Mouse (Mus musculus) cerebellum, adult 2 months (tissue): ENCODE results near the gene Nptx1. TPM values are rescaled to one million over a fixed set of nuclear protein-coding genes. Genes with fewer than 3 reads are reported as not detected.

Experiments used
- DNase-seq, 2 experiments: peaks; one replicate each; pipeline ENCODE4 v3.0.0; 2021
- H3K27ac ChIP-seq: fragments of 200-500 bp; 2 replicates; pipeline ENCODE4 v1.5.1; 2012; ENCODE audit warnings: low read length, control low read depth, inconsistent platforms; ENCODE audit not compliant: insufficient read depth
- H3K27me3 ChIP-seq: fragments of 200-500 bp; 2 replicates; pipeline ENCODE4 v1.6.1; 2012; ENCODE audit warnings: inconsistent platforms, mild to moderate bottlenecking, low read length, moderate library complexity; ENCODE audit not compliant: control insufficient read depth, insufficient read depth
- H3K4me1 ChIP-seq: fragments of 200-500 bp; 2 replicates; pipeline ENCODE4 v1.6.1; 2011; ENCODE audit warnings: low read length; ENCODE audit not compliant: control insufficient read depth, insufficient read depth
- H3K4me3 ChIP-seq: fragments of 200-500 bp; replicated peaks from 2 replicates; pipeline ENCODE3; 2011; ENCODE audit warnings: mild to moderate bottlenecking, low read depth, low read length, control low read depth; ENCODE audit not compliant: insufficient read depth
- CTCF ChIP-seq: fragments of 200-500 bp; IDR thresholded peaks from 2 replicates; pipeline ENCODE4 v1.5.1; 2011; ENCODE audit warnings: low read depth, mild to moderate bottlenecking, control low read depth, low read length, moderate library complexity, borderline replicate concordance; ENCODE audit not compliant: insufficient read depth
- POLR2A ChIP-seq: fragments of 200-500 bp; IDR thresholded peaks from 2 replicates; pipeline ENCODE4 v1.6.1; 2011; ENCODE audit warnings: low read length, control low read depth, borderline replicate concordance; ENCODE audit not compliant: insufficient read depth
- WGBS: fragments of 180-500 bp; shearing (Covaris S2); methylation state at CpG from one replicate; pipeline ENCODE4 v1.1.7; 2018; 5-methylcytosine and 5-hydroxymethylcytosine counted together
- polyA plus RNA-seq: library from polyadenylated mRNA; depleted of rRNA; stranded (reverse); fragments of >200 nt; gene quantifications from 2 replicates; pipeline ENCODE4 v1.2.3, GENCODE M21; 2012; rRNA removed

Gene Nptx1
- 200 and 249 TPM in 2 replicates for polyA plus RNA-seq

DNA sequence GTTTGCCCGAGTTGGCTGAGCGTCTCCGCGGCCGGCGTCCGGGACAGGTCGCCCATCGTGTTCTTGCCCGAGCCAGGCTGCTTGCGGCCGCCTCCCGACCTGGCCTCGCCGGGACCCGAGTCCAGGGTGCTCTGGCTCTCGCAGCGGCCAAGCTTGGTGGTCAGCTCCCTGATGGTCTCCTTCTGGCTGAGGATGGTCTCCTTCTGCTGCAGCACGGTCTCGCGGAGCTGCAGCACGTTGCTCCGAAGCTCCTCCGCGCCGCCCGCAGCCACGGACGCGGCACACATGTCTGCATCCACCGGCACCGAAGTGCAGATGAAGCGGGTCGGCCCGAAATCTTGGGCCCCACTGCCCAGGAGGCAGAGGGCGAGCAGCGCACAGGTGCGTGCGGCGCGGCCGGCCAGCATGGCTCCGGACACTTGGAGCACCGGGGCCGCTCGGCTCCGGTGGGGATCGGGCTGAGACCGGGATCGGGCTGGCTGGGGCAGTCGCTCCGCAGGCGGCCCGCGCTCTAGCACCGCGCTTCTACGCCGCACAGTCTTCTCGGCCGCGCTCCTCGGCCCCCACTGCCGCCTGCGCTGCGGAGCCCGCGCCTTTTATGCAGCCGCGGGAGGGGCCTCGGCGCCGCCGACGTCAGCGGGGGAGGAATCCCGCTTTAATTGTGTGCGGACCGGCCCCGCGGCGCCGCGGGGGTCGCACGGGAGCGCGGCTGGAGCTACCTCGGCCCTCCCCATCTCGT, at the start of gene Nptx1:
Gene Nptx1 (minus strand): TSS at position 571 of the 739 bp plus-strand sequence.
- Histone ChIP-seq H3K27ac (peak within 1 kb of the TSS; percentile 95), H3K4me3 (peak within 1 kb of the TSS; percentile 98), H3K4me1 (peaks cover 23% of the 10 kb centered on the region), H3K27me3 (no peaks in the 10 kb centered on the region)
- DNase-seq, result peak; percentile 90 to 91
- under 1% methylated on average over 90 of the region's 90 CpGs for WGBS
- TF ChIP-seq CTCF (no peak), POLR2A (peak; percentile 99)

- 50% methylated on average over 3 of the region's 3 CpGs for WGBS
- Histone ChIP-seq H3K4me1 (no peaks in the 10 kb centered on the region), H3K27me3 (no peaks in the 10 kb centered on the region), H3K4me3 (no peak overlapping the region), H3K27ac (no peak overlapping the region)
- no peak for DNase-seq
- TF ChIP-seq POLR2A, result no peak
- TF ChIP-seq CTCF, result no peak
These were observed 46.4 kb upstream of the Nptx1 start for GRCm38 (mm10) chr11:119593966-119594365.

DNA sequence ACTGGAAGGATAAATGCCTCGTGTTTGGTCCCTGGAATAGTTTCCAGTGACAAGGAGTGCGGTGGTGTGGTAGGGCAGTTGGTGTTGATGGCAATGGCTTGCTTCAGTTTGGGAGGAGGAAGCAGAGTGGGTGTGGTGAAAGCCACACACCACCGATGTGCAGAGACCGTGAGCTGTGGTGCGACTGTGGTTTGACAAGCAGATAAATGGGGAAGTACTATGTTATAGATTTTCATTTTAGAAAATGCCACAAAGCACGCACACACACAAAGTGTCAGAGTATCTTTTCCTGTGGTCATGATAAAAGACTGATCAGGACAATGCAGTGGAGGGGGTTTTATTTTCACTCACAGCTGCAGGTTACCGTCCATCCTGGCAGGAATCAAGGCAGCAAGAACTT, 41.7 kb upstream of the Nptx1 start:
- no peak for DNase-seq
- peaks cover 14% of the 10 kb centered on the region; the same call in 1 of the 2 replicates for H3K4me1 ChIP-seq
- no peak for TF ChIP-seq POLR2A
- TF ChIP-seq CTCF, result no peak
- WGBS, result 88% methylated on average over 7 of the region's 7 CpGs
- no peak overlapping the region for H3K27ac ChIP-seq
- no peaks in the 10 kb centered on the region for H3K27me3 ChIP-seq
- H3K4me3 ChIP-seq, result no peak overlapping the region

GRCm38 (mm10) chr11:119587112-119587511, 39.6 kb upstream of the Nptx1 start:
- no peak for TF ChIP-seq POLR2A
- TF ChIP-seq CTCF, result no peak
- Histone ChIP-seq H3K27ac (no peak overlapping the region), H3K4me3 (no peak overlapping the region), H3K27me3 (no peaks in the 10 kb centered on the region), H3K4me1 (peaks cover 14% of the 10 kb centered on the region; the same call in 1 of the 2 replicates)
- DNase-seq, result no peak
- WGBS, result 75% methylated on average over 5 of the region's 5 CpGs

DNA sequence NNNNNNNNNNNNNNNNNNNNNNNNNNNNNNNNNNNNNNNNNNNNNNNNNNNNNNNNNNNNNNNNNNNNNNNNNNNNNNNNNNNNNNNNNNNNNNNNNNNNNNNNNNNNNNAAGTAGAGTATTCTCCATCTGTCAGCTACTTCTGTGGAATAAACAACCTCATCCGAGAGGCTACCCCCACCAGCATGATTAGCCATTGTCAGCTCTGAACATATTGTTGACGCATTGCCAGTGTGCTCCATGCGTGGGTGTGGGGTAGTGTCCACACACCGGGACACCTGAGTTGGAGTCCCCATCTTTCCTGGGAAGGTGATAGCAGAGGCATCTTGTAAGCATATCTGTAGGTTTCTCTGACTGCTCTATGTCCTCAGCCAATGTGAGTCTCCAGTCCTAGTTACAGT, 39.0 kb upstream of the Nptx1 start:
- WGBS, result 34% methylated on average over 4 of the region's 4 CpGs
- H3K27me3 ChIP-seq, result no peaks in the 10 kb centered on the region
- H3K4me1 ChIP-seq, result peaks cover 14% of the 10 kb centered on the region; the same call in 1 of the 2 replicates
- DNase-seq, result peak; percentile 40 to 59
- H3K4me3 ChIP-seq, result no peak overlapping the region
- H3K27ac ChIP-seq, result 0 out of 2 replicates have a peak overlapping the region, but pooled peaks have one; percentile 8
- TF ChIP-seq CTCF (no peak), POLR2A (no peak)

DNA sequence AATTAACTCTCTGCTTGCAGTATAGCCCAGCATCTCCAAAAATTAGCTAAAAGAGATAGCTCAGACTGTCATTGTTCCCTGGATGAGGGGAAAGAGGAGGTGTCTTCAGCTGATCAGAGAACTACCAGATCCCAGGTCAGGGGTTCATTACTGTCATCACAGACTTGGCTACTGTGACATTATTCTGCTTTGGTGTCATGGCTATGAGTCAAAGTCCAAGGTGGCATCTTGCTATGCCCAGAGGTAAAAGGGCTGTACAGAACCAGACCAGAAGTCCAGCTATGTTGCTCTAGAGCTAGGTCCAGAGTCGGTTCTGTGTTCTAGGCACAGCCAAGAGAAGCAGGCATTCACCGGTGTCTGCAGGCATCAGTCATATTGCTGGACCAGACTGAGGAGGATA, 30.2 kb upstream of the Nptx1 start:
- TF ChIP-seq CTCF (no peak), POLR2A (no peak)
- H3K4me1 ChIP-seq, result no peaks in the 10 kb centered on the region
- no peak overlapping the region for H3K4me3 ChIP-seq
- 93% methylated on average over 2 of the region's 2 CpGs for WGBS
- H3K27me3 ChIP-seq, result no peaks in the 10 kb centered on the region
- no peak for DNase-seq
- no peak overlapping the region for H3K27ac ChIP-seq

DNA sequence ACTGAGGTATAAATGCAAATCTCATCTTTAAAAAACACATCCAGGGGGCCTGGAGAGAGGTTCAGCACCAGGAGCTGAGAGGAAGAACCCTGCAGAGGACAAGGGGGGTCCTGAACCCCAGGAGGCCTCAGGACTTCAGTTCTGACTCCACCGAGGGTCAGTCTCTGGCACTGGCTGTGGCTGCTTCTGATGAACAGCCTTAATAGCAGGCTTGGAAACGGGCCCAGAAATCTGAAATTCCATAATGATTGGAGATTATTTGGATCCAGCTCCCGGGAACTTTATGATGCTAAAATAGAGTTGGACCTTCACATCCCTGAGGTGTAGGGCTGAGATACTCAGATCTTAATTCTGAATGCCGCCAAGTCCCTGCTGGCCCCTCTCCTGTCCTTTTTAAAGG, 29.3 kb upstream of the Nptx1 start:
- 26% methylated on average over 4 of the region's 4 CpGs for WGBS
- no peak overlapping the region for H3K27ac ChIP-seq
- DNase-seq, result no peak
- H3K4me3 ChIP-seq, result no peak overlapping the region
- H3K4me1 ChIP-seq, result no peaks in the 10 kb centered on the region
- TF ChIP-seq POLR2A (no peak), CTCF (no peak)
- H3K27me3 ChIP-seq, result no peaks in the 10 kb centered on the region

DNA sequence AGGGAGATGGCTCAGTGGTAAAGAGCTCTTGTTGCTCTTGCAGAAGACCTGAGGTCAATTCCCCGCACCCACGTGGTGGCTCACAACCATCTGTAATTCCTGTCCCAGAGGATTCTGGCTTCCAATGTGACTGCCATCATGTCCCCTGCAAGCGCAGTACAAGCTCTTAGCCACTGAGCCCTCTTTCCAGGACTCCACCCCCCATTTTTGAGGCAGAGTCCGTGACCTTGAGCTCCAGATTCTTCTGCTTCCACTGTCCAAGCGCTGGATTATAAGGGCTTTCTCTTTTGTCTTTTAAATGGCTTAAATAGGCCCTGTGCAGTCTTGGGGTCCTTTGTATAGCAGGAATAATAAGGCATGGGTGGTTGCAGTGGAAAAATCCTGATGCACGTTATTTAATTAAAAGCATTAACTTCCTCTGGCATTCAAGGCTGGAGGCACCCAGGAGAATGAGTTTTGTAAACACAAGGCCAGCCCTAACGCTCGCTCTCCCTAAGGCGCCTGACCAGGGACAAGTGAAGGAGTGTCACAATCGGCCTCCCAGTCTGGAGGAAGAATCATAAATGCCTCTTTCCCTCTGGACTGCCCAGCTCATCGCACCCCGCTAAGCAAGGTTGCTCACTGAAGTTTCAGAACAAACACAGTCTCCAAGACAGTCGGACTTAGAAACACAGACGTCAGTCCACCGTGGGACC, 24.9 kb upstream of the Nptx1 start:
- Histone ChIP-seq H3K27ac (no peak overlapping the region), H3K4me1 (no peaks in the 10 kb centered on the region), H3K27me3 (no peaks in the 10 kb centered on the region), H3K4me3 (no peak overlapping the region)
- no peak for TF ChIP-seq POLR2A
- no peak for TF ChIP-seq CTCF
- WGBS, result 61% methylated on average over 15 of the region's 15 CpGs
- DNase-seq, result no peak
